Mouse (Mus musculus): ENCODE measurements around the gene Ripply3. TPM values are rescaled to one million over a fixed set of nuclear protein-coding genes. Genes with fewer than 3 reads are reported as not detected.

Ripply3 gene
- polyA plus RNA-seq (2015; fragmentation: Illumina TruSeq; extraction: RNeasy Lipid Tissue Mini Kit (QIAGEN cat#74804); ENCODE audit: low read depth, low replicate concordance): 0.59 TPM

DNA sequence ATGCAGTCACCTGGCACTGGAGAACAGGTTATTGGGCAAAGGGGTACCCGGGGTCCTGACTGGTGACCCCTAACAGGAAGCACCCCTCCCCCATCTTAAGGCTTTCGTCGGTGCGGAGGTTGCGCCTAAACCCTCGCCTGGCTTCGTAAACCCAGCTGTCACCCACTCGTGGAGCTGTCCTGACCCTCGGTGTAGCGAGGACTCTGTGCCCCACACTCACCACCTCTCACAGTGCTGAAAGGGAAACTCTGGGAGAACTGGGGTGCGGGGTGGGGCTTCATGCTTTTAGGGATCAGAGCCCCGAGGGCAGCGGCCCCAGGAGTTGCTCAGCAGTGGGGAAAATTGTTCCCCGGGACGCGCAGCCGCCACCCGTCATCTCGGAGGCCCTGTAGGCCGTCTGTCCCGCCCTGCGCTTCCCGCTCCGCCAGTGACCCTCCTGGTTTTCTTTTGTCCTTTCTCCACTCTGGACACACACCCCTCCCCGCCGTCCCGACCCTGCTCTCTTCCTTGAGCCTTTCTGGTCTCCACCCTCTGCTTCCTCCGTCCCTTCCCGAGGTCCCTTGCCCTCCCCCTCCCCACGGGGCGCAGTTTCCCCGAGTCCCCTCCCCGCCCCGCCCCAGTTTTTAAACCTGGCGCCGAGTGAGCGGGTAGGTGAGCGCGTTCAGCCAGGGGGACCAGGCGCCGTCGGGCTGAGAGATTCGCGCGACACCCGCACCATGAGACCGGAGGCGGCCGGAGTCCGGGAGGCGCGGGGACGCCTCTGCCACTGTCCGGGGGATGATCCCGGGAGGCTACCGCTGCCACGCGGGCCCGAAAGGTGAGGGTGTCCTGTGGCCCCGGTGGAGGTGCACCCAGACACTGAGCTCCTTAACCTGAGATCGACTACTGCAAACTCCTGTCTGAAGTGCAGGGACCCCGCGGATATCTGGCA, at the start of gene Ripply3:
Gene Ripply3 (plus strand): TSS at position 640 of the 931 bp plus-strand sequence.

DNA sequence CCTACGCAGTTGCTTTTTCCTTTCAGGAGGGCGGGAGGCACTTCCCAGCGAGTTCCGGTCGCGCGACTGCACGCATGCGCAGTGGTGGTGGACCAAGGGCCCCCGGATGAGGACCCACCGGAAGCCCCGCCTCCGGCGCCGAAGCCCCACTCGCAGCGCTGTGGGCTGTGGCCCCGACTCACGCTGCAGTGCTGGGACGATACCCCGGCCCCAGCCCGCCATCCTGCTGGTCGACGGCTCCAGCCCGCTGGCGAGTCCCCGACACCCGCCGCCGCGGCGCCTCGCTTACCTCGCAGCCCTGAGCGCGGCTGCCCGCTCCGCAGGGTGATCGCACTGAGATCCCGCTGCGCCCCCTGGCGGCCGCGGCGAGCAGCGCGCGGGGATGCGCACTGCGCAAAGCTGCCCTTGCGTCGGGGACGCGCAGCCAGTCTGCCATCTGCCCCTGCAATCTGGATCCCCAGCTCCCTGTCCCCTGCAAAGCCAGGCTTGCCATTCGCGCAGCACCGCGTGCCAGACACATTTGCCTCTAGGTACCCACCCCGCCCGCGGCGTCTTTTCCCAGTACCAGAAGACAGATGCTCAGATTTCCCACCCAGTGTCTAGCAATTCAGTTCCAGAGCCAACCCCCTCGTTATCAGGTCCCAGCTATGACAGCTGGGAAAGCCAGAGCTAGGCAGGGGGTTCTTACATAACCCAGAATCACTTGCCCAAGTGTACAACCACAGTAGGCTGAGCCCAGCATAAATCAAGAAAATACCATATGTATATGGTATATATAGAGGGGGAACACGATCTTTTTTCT, 14.8 kb upstream of the Ripply3 start, which contains the start of gene Hlcs:
Gene Hlcs (minus strand): TSS at position 343 of the 802 bp plus-strand sequence.

GRCm38 (mm10) chr16:94370173-94370914, 42.1 kb downstream of the Ripply3 start, which contains the start of gene Ttc3:
TSS of gene Ttc3 (plus strand) at chr16:94370618.

DNA sequence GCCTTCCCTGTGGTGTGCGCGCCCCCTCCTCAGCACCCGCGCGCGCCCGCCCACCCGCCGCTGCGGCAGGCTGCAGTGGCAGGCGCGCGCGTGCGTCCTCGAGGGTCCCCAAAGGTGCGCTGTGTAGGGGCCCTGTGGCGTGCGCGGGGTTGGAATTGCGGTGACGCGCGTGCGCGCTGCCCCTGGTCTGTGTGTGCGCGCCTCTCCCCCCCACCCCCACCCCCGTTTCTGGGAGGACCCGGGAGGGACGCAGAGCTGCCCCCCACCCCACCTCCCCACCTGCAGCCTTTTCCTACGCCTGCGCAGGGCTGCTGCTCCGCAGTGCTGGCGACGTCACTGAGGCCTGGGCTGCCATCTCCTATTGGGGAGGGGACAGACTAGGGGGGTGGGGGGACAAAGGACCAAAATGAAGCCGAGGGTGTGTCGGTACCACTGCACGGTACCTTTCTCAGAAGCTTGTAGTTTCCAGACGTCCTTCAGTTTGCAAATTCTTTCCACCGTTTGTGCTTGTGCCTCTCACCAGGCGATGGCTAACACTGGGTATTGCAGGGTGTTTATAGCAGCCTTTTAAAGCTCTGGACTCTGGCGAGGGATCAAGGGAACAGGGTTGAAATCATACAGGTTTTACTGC, 43.2 kb downstream of the Ripply3 start, which contains the start of gene Pigp:
Gene Pigp (minus strand): TSS at position 542 of the 631 bp plus-strand sequence.

Other genes starting within 250 kb of the Ripply3 start
- gene Sim2, start 243.5 kb upstream of the Ripply3 start, polyA plus RNA-seq (2015; fragmentation: Illumina TruSeq; extraction: RNeasy Lipid Tissue Mini Kit (QIAGEN cat#74804); ENCODE audit: low read depth, low replicate concordance): not detected
- gene Hlcs, start 14.8 kb upstream of the Ripply3 start, polyA plus RNA-seq (2015; fragmentation: Illumina TruSeq; extraction: RNeasy Lipid Tissue Mini Kit (QIAGEN cat#74804); ENCODE audit: low read depth, low replicate concordance): 7.8 TPM
- 603 TPM for gene Ttc3, start 42.2 kb downstream of the Ripply3 start, polyA plus RNA-seq (2015; fragmentation: Illumina TruSeq; extraction: RNeasy Lipid Tissue Mini Kit (QIAGEN cat#74804); ENCODE audit: low read depth, low replicate concordance)
- 90.6 TPM for gene Pigp, start 43.4 kb downstream of the Ripply3 start, polyA plus RNA-seq (2015; fragmentation: Illumina TruSeq; extraction: RNeasy Lipid Tissue Mini Kit (QIAGEN cat#74804); ENCODE audit: low read depth, low replicate concordance)
- 43.2 TPM for gene Vps26c, start 198.4 kb downstream of the Ripply3 start, polyA plus RNA-seq (2015; fragmentation: Illumina TruSeq; extraction: RNeasy Lipid Tissue Mini Kit (QIAGEN cat#74804); ENCODE audit: low read depth, low replicate concordance)
- 40.9 TPM for gene Dyrk1a, start 241.6 kb downstream of the Ripply3 start, polyA plus RNA-seq (2015; fragmentation: Illumina TruSeq; extraction: RNeasy Lipid Tissue Mini Kit (QIAGEN cat#74804); ENCODE audit: low read depth, low replicate concordance)

Data from brain, adult 10 weeks (tissue).